ENCODE assay signal across 9 mouse cellular contexts in the genomic region with DNA sequence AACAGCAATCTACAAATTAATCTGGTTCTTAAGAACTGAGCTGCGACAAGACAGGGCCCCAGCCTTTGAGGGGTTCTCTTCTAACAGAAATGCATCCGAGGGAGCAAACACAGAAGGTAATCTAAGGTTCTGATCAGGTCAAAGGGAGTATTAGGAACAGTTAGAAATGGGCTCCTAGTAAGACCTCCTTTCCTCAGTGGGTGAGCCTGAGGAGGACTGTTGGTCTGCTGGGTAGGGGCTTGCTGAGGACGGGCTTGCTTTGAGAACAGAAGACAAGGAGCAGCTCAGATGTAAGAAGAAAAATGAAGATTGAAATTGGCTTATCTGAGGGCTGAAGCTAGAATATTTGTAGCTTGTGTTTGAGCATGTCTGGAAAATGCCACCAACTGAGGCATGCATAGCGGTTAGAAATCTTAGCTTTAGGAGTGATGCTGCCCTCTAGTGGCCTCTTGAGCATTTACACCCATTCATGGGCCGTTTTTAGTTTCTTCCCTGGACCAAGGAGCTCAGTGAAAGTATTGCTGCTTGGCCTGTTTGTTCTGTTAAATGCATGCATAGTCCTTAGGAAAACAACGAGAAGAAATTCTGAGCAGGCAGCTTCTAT. TPM values are rescaled to one million over a fixed set of nuclear protein-coding genes. Genes with fewer than 3 reads are reported as not detected.
DNase-seq lines count a peak whose midpoint lies in the region; ATAC-seq and TF ChIP-seq lines count a peak whose summit lies in the region.
"Had no signal": no experiment of that assay in that cellular context is flagged by ENCODE, and none has a peak within 500 bp of the region (broad histone marks: within the 10 kb centered on the region; RNA-seq: fewer than 3 reads in every experiment).

No protein-coding gene starts in this region.

- no peak overlapping the region for H3K4me2 ChIP-seq in liver, embryonic 12.5 days
- H3K4me2 ChIP-seq in hindbrain, postnatal 0 days (ENCODE audit: low read depth, low read length), result no peak overlapping the region
- H3K4me2 ChIP-seq in midbrain, embryonic 16.5 days (ENCODE audit: low read length), result no peak overlapping the region

- no peak overlapping the region for H3K4me3 ChIP-seq in liver, embryonic 12.5 days
- no peak overlapping the region for H3K4me3 ChIP-seq in bone marrow, adult 2 months (replicated peaks; ENCODE audit: control insufficient read depth, low read depth, low read length)
- no peak overlapping the region for H3K4me3 ChIP-seq in embryonic fibroblast, embryonic 13.5 days (ENCODE audit: insufficient read depth, low read length)
- H3K4me3 ChIP-seq in hindbrain, postnatal 0 days (ENCODE audit: low read length), result no peak overlapping the region
- no peak overlapping the region for H3K4me3 ChIP-seq in midbrain, embryonic 16.5 days (ENCODE audit: low read depth, low read length)

- intact Hi-C loops in left cerebral cortex, postnatal 25 days (cut with DNase I), result loop anchor here (2.0 to 10.0 kb wide), 4 partner anchors 118 to 474 kb away; no protein-coding TSS in a partner anchor

- H3K9ac ChIP-seq in liver, embryonic 12.5 days, result no peak overlapping the region
- H3K9ac ChIP-seq in hindbrain, postnatal 0 days (replicated peaks; ENCODE audit: low read length), result no peak overlapping the region
- H3K9ac ChIP-seq in midbrain, embryonic 16.5 days (ENCODE audit: low read depth, low read length), result no peak overlapping the region

- WGBS in liver, embryonic 12.5 days (ENCODE audit: insufficient replicate concordance), result 26% methylated on average over 6 of the region's 6 CpGs
- 38% methylated on average over 6 of the region's 6 CpGs for WGBS in bone marrow, adult 2 months
- 31% methylated on average over 6 of the region's 6 CpGs for WGBS in hindbrain, postnatal 0 days
- 29% methylated on average over 6 of the region's 6 CpGs for WGBS in midbrain, embryonic 16.5 days

- H3K36me3 ChIP-seq in liver, embryonic 12.5 days, result no peaks in the 10 kb centered on the region
- no peaks in the 10 kb centered on the region for H3K36me3 ChIP-seq in hindbrain, postnatal 0 days (ENCODE audit: insufficient read depth, low read length)
- H3K36me3 ChIP-seq in midbrain, embryonic 16.5 days (ENCODE audit: control insufficient read depth, insufficient read depth, low read length), result no peaks in the 10 kb centered on the region

- TF ChIP-seq CTCF in bone marrow, adult 2 months (IDR thresholded peaks at IDR 0.05; ENCODE audit: control insufficient read depth, insufficient read depth, low read length), result peak; percentile 30
- TF ChIP-seq CTCF in embryonic fibroblast, embryonic 13.5 days (IDR thresholded peaks at IDR 0.05; ENCODE audit: borderline replicate concordance, insufficient read depth, low read length), result no peak
- TF ChIP-seq CTCF in hindbrain, postnatal 0 days (IDR thresholded peaks at IDR 0.05; ENCODE audit: low read depth), result peak; percentile 90

- H3K4me1 ChIP-seq in liver, embryonic 12.5 days, result peaks cover 8% of the 10 kb centered on the region
- no peaks in the 10 kb centered on the region for H3K4me1 ChIP-seq in bone marrow, adult 2 months (ENCODE audit: control insufficient read depth, insufficient read depth, low read length)
- H3K4me1 ChIP-seq in embryonic fibroblast, embryonic 13.5 days (ENCODE audit: control insufficient read depth, insufficient read depth, low read length), result peaks cover 9% of the 10 kb centered on the region
- H3K4me1 ChIP-seq in hindbrain, postnatal 0 days (ENCODE audit: insufficient read depth, low read length), result no peaks in the 10 kb centered on the region
- peaks cover 4% of the 10 kb centered on the region; the same call in 1 of the 2 replicates for H3K4me1 ChIP-seq in midbrain, embryonic 16.5 days (ENCODE audit: control insufficient read depth, insufficient read depth, low read length)

- DNase-seq in liver, result peak; percentile 24
- peak; percentile 89 for DNase-seq in hindbrain, postnatal 0 days (ENCODE audit: low spot score)
- peak; percentile 58 to 78 for DNase-seq in left cerebral cortex, postnatal 25 days (ENCODE audit: low spot score in 2 of 2)
- peak; percentile 47 for DNase-seq in telencephalon, adult 2 months (ENCODE audit: low read depth, low spot score)

- H3K27me3 ChIP-seq in liver, embryonic 12.5 days (replicated peaks), result no peaks in the 10 kb centered on the region
- H3K27me3 ChIP-seq in hindbrain, postnatal 0 days (ENCODE audit: insufficient read depth, low read length), result no peaks in the 10 kb centered on the region
- H3K27me3 ChIP-seq in midbrain, embryonic 16.5 days (ENCODE audit: control insufficient read depth, insufficient read depth, low read depth, low read length), result no peaks in the 10 kb centered on the region

- no peaks in the 10 kb centered on the region for H3K9me3 ChIP-seq in liver, embryonic 12.5 days (replicated peaks)
- no peaks in the 10 kb centered on the region for H3K9me3 ChIP-seq in hindbrain, postnatal 0 days (ENCODE audit: low read length)
- no peaks in the 10 kb centered on the region for H3K9me3 ChIP-seq in midbrain, embryonic 16.5 days (replicated peaks; ENCODE audit: control insufficient read depth, low read length, poor library complexity, severe bottlenecking)

- no peak for ATAC-seq in liver, embryonic 12.5 days
- ATAC-seq in hindbrain, postnatal 0 days, result peak; percentile 75
- peak; percentile 68 for ATAC-seq in midbrain, embryonic 16.5 days

- no peak overlapping the region for H3K27ac ChIP-seq in liver, embryonic 12.5 days
- no peak overlapping the region for H3K27ac ChIP-seq in bone marrow, adult 2 months (ENCODE audit: control insufficient read depth, insufficient read depth, low read depth, low read length, poor library complexity)
- H3K27ac ChIP-seq in embryonic fibroblast, embryonic 13.5 days (ENCODE audit: insufficient read depth, low read length), result peak overlapping the region; percentile 62
- no peak overlapping the region for H3K27ac ChIP-seq in hindbrain, postnatal 0 days
- peak overlapping the region; percentile 38; the same call in 1 of the 2 replicates for H3K27ac ChIP-seq in midbrain, embryonic 16.5 days (ENCODE audit: low read length)

- TF ChIP-seq POLR2A in bone marrow, adult 2 months (IDR thresholded peaks at IDR 0.05; ENCODE audit: borderline replicate concordance, control insufficient read depth, low read depth, low read length), result no peak
- TF ChIP-seq POLR2A in embryonic fibroblast, embryonic 13.5 days (IDR thresholded peaks at IDR 0.05; ENCODE audit: low read depth, low read length), result no peak

RNA-seq across cellular contexts. Expression of gene Svip, which starts 33.5 kb away (rescaled TPM):
- polyA plus RNA-seq in liver, embryonic 12.5 days (2016; fragmentation: Nextera tagmentation; extraction: Ambion mirVana), result 26.1 and 26.2 TPM in 2 replicates
- polyA plus RNA-seq in bone marrow, adult 2 months (2011; ENCODE audit: insufficient read depth, insufficient read length, low replicate concordance, missing spikeins), result 35.4 and 43.9 TPM in 2 replicates
- 5.1 and 5.2 TPM in 2 replicates for polyA plus RNA-seq in embryonic fibroblast, embryonic 13.5 days (2011; ENCODE audit: insufficient read length, low read depth, missing spikeins)
- total RNA-seq in hindbrain, postnatal 0 days (2014; rRNA removed), result 11.4 and 15.0 TPM in 2 replicates
- polyA plus RNA-seq in hindbrain, postnatal 0 days (2015; fragmentation: Nextera tagmentation; extraction: Ambion mirVana), result 18.3 and 20.3 TPM in 2 replicates
- 10 to 100 TPM; 32.2 to 35.0 TPM for total RNA-seq in left cerebral cortex, postnatal 25 days (2021)
- 21.2 and 21.9 TPM in 2 replicates for polyA plus RNA-seq in midbrain, embryonic 16.5 days (2015; fragmentation: Nextera tagmentation; extraction: Ambion mirVana)

RNA-seq across cellular contexts. Expression of gene 1700015G11Rik, which starts 43.2 kb away (rescaled TPM):
- polyA plus RNA-seq in liver, embryonic 12.5 days (2016; fragmentation: Nextera tagmentation; extraction: Ambion mirVana), result not detected in 2 replicates
- not detected in 2 replicates for polyA plus RNA-seq in bone marrow, adult 2 months (2011; ENCODE audit: insufficient read depth, insufficient read length, low replicate concordance, missing spikeins)
- not detected in 2 replicates for polyA plus RNA-seq in embryonic fibroblast, embryonic 13.5 days (2011; ENCODE audit: insufficient read length, low read depth, missing spikeins)
- not detected in 2 replicates for total RNA-seq in hindbrain, postnatal 0 days (2014; rRNA removed)
- not detected in 2 replicates for polyA plus RNA-seq in hindbrain, postnatal 0 days (2015; fragmentation: Nextera tagmentation; extraction: Ambion mirVana)
- not detected for total RNA-seq in left cerebral cortex, postnatal 25 days (2021)
- polyA plus RNA-seq in midbrain, embryonic 16.5 days (2015; fragmentation: Nextera tagmentation; extraction: Ambion mirVana), result not detected in 2 replicates
- polyA plus RNA-seq: liver, embryonic 16.5 days had no signal

Comparison
In these comparisons a context has a peak if more than half of its experiments do, and no peak if none do; other contexts are left out.
1. DNase-seq: peak in every context shown above with its lines; median percentile 89 in hindbrain, postnatal 0 days; 68 in left cerebral cortex, postnatal 25 days; 47 in telencephalon, adult 2 months; 24 in liver.
2. H3K27ac ChIP-seq: peak in embryonic fibroblast, embryonic 13.5 days (single experiment) and midbrain, embryonic 16.5 days (single experiment); none in liver, embryonic 12.5 days (single experiment), bone marrow, adult 2 months (single experiment) and hindbrain, postnatal 0 days (single experiment).